Mouse (Mus musculus): Measurements from ENCODE around the gene Btrc. TPM values are rescaled to one million over a fixed set of nuclear protein-coding genes. Genes with fewer than 3 reads are reported as not detected.

Btrc gene
- 10 to 100 TPM; 33.9 to 36.7 TPM for total RNA-seq (2023)

DNA sequence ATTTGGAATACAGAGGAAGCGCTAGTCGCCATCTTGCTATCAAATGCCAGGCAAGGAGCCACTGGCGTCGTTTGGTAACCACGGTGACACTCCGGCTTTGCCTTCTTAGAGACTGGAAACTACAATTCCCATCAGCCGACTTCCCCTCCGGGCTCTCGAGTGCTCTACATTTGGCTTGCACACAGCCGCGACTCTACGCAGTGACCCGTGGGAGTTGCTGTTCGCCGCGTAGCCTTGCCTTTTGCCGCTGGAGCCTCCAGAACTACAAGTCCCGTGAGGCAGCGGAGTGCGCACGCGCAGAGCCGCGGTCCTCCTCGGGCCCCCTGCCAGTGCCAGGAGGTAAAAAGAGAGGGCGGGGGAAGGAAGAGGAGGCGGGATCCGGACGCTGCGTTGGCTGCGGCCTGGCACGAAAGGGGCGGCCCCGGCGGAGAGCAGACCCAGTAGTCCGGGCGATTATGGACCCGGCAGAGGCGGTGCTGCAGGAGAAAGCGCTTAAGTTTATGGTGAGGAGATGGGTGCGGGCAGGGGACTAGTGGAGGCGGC is at the start of gene Btrc:
Gene Btrc (plus strand): TSS at position 351 of the 543 bp plus-strand sequence.

GRCm38 (mm10) chr19:45560153-45560890 is 196.8 kb downstream of the Btrc start, which contains the start of the genes Poll and Gm17018:
Gene Poll (minus strand): TSS chr19:45560531.
Gene Gm17018 (plus strand): TSS chr19:45560615.

Other genes starting within 250 kb of the Btrc start
- not detected for gene Tlx1, start 213.1 kb upstream of the Btrc start, total RNA-seq (2023)
- not detected for gene Lbx1, start 127.9 kb upstream of the Btrc start, total RNA-seq (2023)
- gene Poll, start 196.8 kb downstream of the Btrc start, total RNA-seq (2023) = 10 to 100 TPM; 12.4 to 13.4 TPM
- gene Gm17018, start 196.9 kb downstream of the Btrc start, total RNA-seq (2023) = 10 to 100 TPM; 15.2 to 17.7 TPM

Measured in B cell, adult 67 days (primary cell).